Mouse (Mus musculus): ENCODE results near the gene Usp53. TPM values are rescaled to one million over a fixed set of nuclear protein-coding genes. Genes with fewer than 3 reads are reported as not detected.
A peak's percentile ranks its signal among the peaks of the same experiment; 100 is the strongest.
"Not testable (repeated sequence)": the region's sequence is repeated elsewhere in the genome, so short reads cannot be mapped to it uniquely, and the experiment has no call there.

The Usp53 gene
- polyA plus RNA-seq, 1 experiment = 10.4 TPM

GRCm38 (mm10) chr3:122968391-122968790, 15.9 kb downstream of the Usp53 start:
- TF ChIP-seq CTCF (IDR thresholded peaks at IDR 0.05; ENCODE audit: borderline replicate concordance, insufficient read depth, low read length) (no peak), POLR2A (IDR thresholded peaks at IDR 0.05; ENCODE audit: low read depth, low read length) (no peak)
- no peak overlapping the region for H3K27ac ChIP-seq (ENCODE audit: insufficient read depth, low read length)
- no peaks in the 10 kb centered on the region for H3K4me1 ChIP-seq (ENCODE audit: control insufficient read depth, insufficient read depth, low read length)
- H3K4me3 ChIP-seq (ENCODE audit: insufficient read depth, low read length) = no peak overlapping the region

GRCm38 (mm10) chr3:122964301-122964700, 20.0 kb downstream of the Usp53 start:
- TF ChIP-seq POLR2A (IDR thresholded peaks at IDR 0.05; ENCODE audit: low read depth, low read length) (no peak), CTCF (IDR thresholded peaks at IDR 0.05; ENCODE audit: borderline replicate concordance, insufficient read depth, low read length) (no peak)
- H3K4me1 ChIP-seq (ENCODE audit: control insufficient read depth, insufficient read depth, low read length) = no peaks in the 10 kb centered on the region
- no peak overlapping the region for H3K4me3 ChIP-seq (ENCODE audit: insufficient read depth, low read length)
- H3K27ac ChIP-seq (ENCODE audit: insufficient read depth, low read length) = no peak overlapping the region

- Histone ChIP-seq H3K27ac (ENCODE audit: insufficient read depth, low read length) (no peak overlapping the region), H3K4me3 (ENCODE audit: insufficient read depth, low read length) (no peak overlapping the region), H3K4me1 (ENCODE audit: control insufficient read depth, insufficient read depth, low read length) (no peaks in the 10 kb centered on the region)
- TF ChIP-seq CTCF (IDR thresholded peaks at IDR 0.05; ENCODE audit: borderline replicate concordance, insufficient read depth, low read length) = no peak
- TF ChIP-seq POLR2A (IDR thresholded peaks at IDR 0.05; ENCODE audit: low read depth, low read length) = no peak
These were observed 34.2 kb downstream of the Usp53 start for GRCm38 (mm10) chr3:122950129-122950528.

GRCm38 (mm10) chr3:122943387-122943890, 40.9 kb downstream of the Usp53 start:
- no peak for TF ChIP-seq CTCF (IDR thresholded peaks at IDR 0.05; ENCODE audit: borderline replicate concordance, insufficient read depth, low read length)
- no peak for TF ChIP-seq POLR2A (IDR thresholded peaks at IDR 0.05; ENCODE audit: low read depth, low read length)
- Histone ChIP-seq H3K4me3 (ENCODE audit: insufficient read depth, low read length) (no peak overlapping the region), H3K4me1 (ENCODE audit: control insufficient read depth, insufficient read depth, low read length) (0 out of 2 replicates have a peak, but pooled peaks cover 2% of the 10 kb centered on the region), H3K27ac (ENCODE audit: insufficient read depth, low read length) (peak overlapping the region; percentile 43)

GRCm38 (mm10) chr3:122939215-122939614, 45.1 kb downstream of the Usp53 start:
- TF ChIP-seq POLR2A (IDR thresholded peaks at IDR 0.05; ENCODE audit: low read depth, low read length) (no peak), CTCF (IDR thresholded peaks at IDR 0.05; ENCODE audit: borderline replicate concordance, insufficient read depth, low read length) (no peak)
- Histone ChIP-seq H3K4me1 (ENCODE audit: control insufficient read depth, insufficient read depth, low read length) (0 out of 2 replicates have a peak, but pooled peaks cover 2% of the 10 kb centered on the region), H3K27ac (ENCODE audit: insufficient read depth, low read length) (no peak overlapping the region), H3K4me3 (ENCODE audit: insufficient read depth, low read length) (no peak overlapping the region)

- H3K27ac ChIP-seq (ENCODE audit: insufficient read depth, low read length); H3K4me1 ChIP-seq (ENCODE audit: control insufficient read depth, insufficient read depth, low read length); H3K4me3 ChIP-seq (ENCODE audit: insufficient read depth, low read length): not testable (repeated sequence)
These were observed 47.1 kb downstream of the Usp53 start for GRCm38 (mm10) chr3:122937176-122937575.

- Histone ChIP-seq H3K4me3 (ENCODE audit: insufficient read depth, low read length) (no peak overlapping the region), H3K27ac (ENCODE audit: insufficient read depth, low read length) (no peak overlapping the region), H3K4me1 (ENCODE audit: control insufficient read depth, insufficient read depth, low read length) (no peaks in the 10 kb centered on the region)
- no peak for TF ChIP-seq CTCF (IDR thresholded peaks at IDR 0.05; ENCODE audit: borderline replicate concordance, insufficient read depth, low read length)
- no peak for TF ChIP-seq POLR2A (IDR thresholded peaks at IDR 0.05; ENCODE audit: low read depth, low read length)
These were observed 51.8 kb downstream of the Usp53 start for GRCm38 (mm10) chr3:122932466-122932865.

- Histone ChIP-seq H3K4me1 (ENCODE audit: control insufficient read depth, insufficient read depth, low read length) (peaks cover 6% of the 10 kb centered on the region; the same call in 1 of the 2 replicates), H3K27ac (ENCODE audit: insufficient read depth, low read length) (no peak overlapping the region), H3K4me3 (ENCODE audit: insufficient read depth, low read length) (no peak overlapping the region)
- no peak for TF ChIP-seq CTCF (IDR thresholded peaks at IDR 0.05; ENCODE audit: borderline replicate concordance, insufficient read depth, low read length)
- TF ChIP-seq POLR2A (IDR thresholded peaks at IDR 0.05; ENCODE audit: low read depth, low read length) = no peak
These were observed 54.6 kb downstream of the Usp53 start for GRCm38 (mm10) chr3:122929723-122930122.

- TF ChIP-seq CTCF (IDR thresholded peaks at IDR 0.05; ENCODE audit: borderline replicate concordance, insufficient read depth, low read length) = no peak
- peak; percentile 91 for TF ChIP-seq POLR2A (IDR thresholded peaks at IDR 0.05; ENCODE audit: low read depth, low read length)
- H3K27ac ChIP-seq (ENCODE audit: insufficient read depth, low read length) = peak within 1 kb of the TSS; percentile 75
- peaks cover 6% of the 10 kb centered on the region; the same call in 1 of the 2 replicates for H3K4me1 ChIP-seq (ENCODE audit: control insufficient read depth, insufficient read depth, low read length)
- peak within 1 kb of the TSS; percentile 79 for H3K4me3 ChIP-seq (ENCODE audit: insufficient read depth, low read length)
These were observed 60.0 kb downstream of the Usp53 start, which contains the start of gene 1810037I17Rik for GRCm38 (mm10) chr3:122924009-122924914. 1810037I17Rik (plus strand) TSS chr3:122924203.

GRCm38 (mm10) chr3:122923147-122923546, 61.2 kb downstream of the Usp53 start:
- H3K4me1 ChIP-seq (ENCODE audit: control insufficient read depth, insufficient read depth, low read length) = peaks cover 6% of the 10 kb centered on the region; the same call in 1 of the 2 replicates
- H3K4me3 ChIP-seq (ENCODE audit: insufficient read depth, low read length) = no peak overlapping the region
- no peak overlapping the region for H3K27ac ChIP-seq (ENCODE audit: insufficient read depth, low read length)
- TF ChIP-seq POLR2A (IDR thresholded peaks at IDR 0.05; ENCODE audit: low read depth, low read length) = no peak
- TF ChIP-seq CTCF (IDR thresholded peaks at IDR 0.05; ENCODE audit: borderline replicate concordance, insufficient read depth, low read length) = no peak

Data from embryonic fibroblast, embryonic 13.5 days (primary cell).